Comparison of ENCODE assay signal across 20 mouse cellular contexts in genomic region chr11:76821353-76821752, GRCm38 (mm10). TPM values are rescaled to one million over a fixed set of nuclear protein-coding genes. Genes with fewer than 3 reads are reported as not detected.
A peak's percentile ranks its signal among the peaks of the same experiment; 100 is the strongest.
DNase-seq lines count a peak whose midpoint lies in the region; ATAC-seq and TF ChIP-seq lines count a peak whose summit lies in the region.
"Had no signal": no experiment of that assay in that cellular context is flagged by ENCODE, and none has a peak within 500 bp of the region (broad histone marks: within the 10 kb centered on the region; RNA-seq: fewer than 3 reads in every experiment).

No protein-coding gene starts in this region.

- WGBS in liver, embryonic 12.5 days (ENCODE audit: insufficient replicate concordance), result 37% methylated on average over 3 of the region's 3 CpGs
- WGBS in liver, embryonic 16.5 days (ENCODE audit: insufficient replicate concordance), result 29% methylated on average over 3 of the region's 3 CpGs
- 60% methylated on average over 3 of the region's 3 CpGs for WGBS in stomach, embryonic 16.5 days
- 84% methylated on average over 3 of the region's 3 CpGs for WGBS in kidney, embryonic 15.5 days
- 84% methylated on average over 3 of the region's 3 CpGs for WGBS in forebrain, embryonic 11.5 days

- H3K4me2 ChIP-seq in liver, embryonic 12.5 days, result 0 out of 2 replicates have a peak overlapping the region, but pooled peaks have one; percentile 10
- no peak overlapping the region for H3K4me2 ChIP-seq in liver, embryonic 16.5 days (ENCODE audit: low read depth, low read length)
- no peak overlapping the region for H3K4me2 ChIP-seq in stomach, embryonic 16.5 days (ENCODE audit: low read depth, low read length)
- H3K4me2 ChIP-seq in kidney, embryonic 15.5 days, result no peak overlapping the region
- no peak overlapping the region for H3K4me2 ChIP-seq in forebrain, embryonic 11.5 days (ENCODE audit: low read depth, low read length, severe bottlenecking)
- H3K4me2 ChIP-seq: heart, embryonic 12.5 days had no signal

- ATAC-seq in liver, embryonic 12.5 days, result peak; percentile 87
- peak; percentile 80 for ATAC-seq in liver, embryonic 16.5 days (ENCODE audit: low read depth)
- ATAC-seq in stomach, embryonic 16.5 days (ENCODE audit: insufficient read depth, low FRiP score), result peak; percentile 70; the same call in 1 of the 2 replicates
- no peak for ATAC-seq in cerebellum, adult (ENCODE audit: insufficient number of reproducible peaks, low FRiP score, low TSS enrichment)
- ATAC-seq in kidney, embryonic 15.5 days (replicated peaks; ENCODE audit: low FRiP score), result no peak
- ATAC-seq in activated CD4-positive, CD25-positive, alpha-beta regulatory T cell, adult 4 months, result no peak
- no peak for ATAC-seq in forebrain, embryonic 11.5 days (replicated peaks; ENCODE audit: low FRiP score)
- ATAC-seq: CD4-positive, CD25-positive, alpha-beta regulatory T cell, adult 4 months; forebrain, embryonic 14.5 days; hindbrain, embryonic 16.5 days; Patski had no signal

- H3K79me2 ChIP-seq in MEL (ENCODE audit: control insufficient read depth, insufficient read depth, low read length, poor library complexity), result no peaks in the 10 kb centered on the region

- peaks cover 7 to 9% of the 10 kb centered on the region in 2 experiments; a peak in 3 of 4 replicates for H3K4me1 ChIP-seq in MEL (ENCODE audit: control insufficient read depth in 1 of 2, insufficient read depth in 2 of 2, low read length in 2 of 2)
- H3K4me1 ChIP-seq in liver, embryonic 12.5 days, result peaks cover 32% of the 10 kb centered on the region
- H3K4me1 ChIP-seq in liver, embryonic 16.5 days (ENCODE audit: control insufficient read depth, low read depth, low read length), result peaks cover 4% of the 10 kb centered on the region
- H3K4me1 ChIP-seq in stomach, embryonic 16.5 days (ENCODE audit: control insufficient read depth, insufficient read depth, low read length), result peaks cover 18% of the 10 kb centered on the region
- peaks cover 26% of the 10 kb centered on the region for H3K4me1 ChIP-seq in kidney, embryonic 15.5 days
- no peaks in the 10 kb centered on the region for H3K4me1 ChIP-seq in forebrain, embryonic 11.5 days (replicated peaks; ENCODE audit: control insufficient read depth, insufficient read depth, low read length)

- H3K27ac ChIP-seq in MEL (ENCODE audit: control insufficient read depth, low read depth, low read length), result no peak overlapping the region
- no peak overlapping the region for H3K27ac ChIP-seq in liver, embryonic 12.5 days
- H3K27ac ChIP-seq in liver, embryonic 16.5 days (ENCODE audit: low read length), result no peak overlapping the region
- H3K27ac ChIP-seq in stomach, embryonic 16.5 days (ENCODE audit: low read length), result peak overlapping the region; percentile 70
- no peak overlapping the region for H3K27ac ChIP-seq in kidney, embryonic 15.5 days
- H3K27ac ChIP-seq in forebrain, embryonic 11.5 days (ENCODE audit: low read depth, low read length), result no peak overlapping the region
- H3K27ac ChIP-seq: embryonic facial prominence, embryonic 10.5 days; gastrocnemius, adult 2 months had no signal

- TF ChIP-seq RAD21 in MEL (IDR thresholded peaks at IDR 0.05; ENCODE audit: low read depth, low read length), result no peak

- TF ChIP-seq CTCF in MEL (IDR thresholded peaks at IDR 0.05 in 2 of 3, conservative IDR thresholded peaks at IDR 0.05 in 1 of 3; ENCODE audit: control insufficient read depth in 1 of 3, insufficient read depth in 1 of 3, low read depth in 2 of 3, low read length in 3 of 3, poor library complexity in 1 of 3, severe bottlenecking in 1 of 3), result no peak

- H3K27me3 ChIP-seq in MEL (ENCODE audit: control insufficient read depth in 1 of 2, insufficient read depth in 2 of 2, low read length in 2 of 2), result no peaks in the 10 kb centered on the region
- H3K27me3 ChIP-seq in liver, embryonic 12.5 days (replicated peaks), result no peaks in the 10 kb centered on the region
- no peaks in the 10 kb centered on the region for H3K27me3 ChIP-seq in liver, embryonic 16.5 days (ENCODE audit: control insufficient read depth, insufficient read depth, low read depth, low read length)
- H3K27me3 ChIP-seq in stomach, embryonic 16.5 days (ENCODE audit: control insufficient read depth, insufficient read depth, low read length), result no peaks in the 10 kb centered on the region
- H3K27me3 ChIP-seq in kidney, embryonic 15.5 days, result no peaks in the 10 kb centered on the region
- H3K27me3 ChIP-seq in forebrain, embryonic 11.5 days (ENCODE audit: control insufficient read depth, insufficient read depth, low read length), result no peaks in the 10 kb centered on the region
- H3K27me3 ChIP-seq: heart, embryonic 12.5 days; Patski had no signal

- no peak for TF ChIP-seq EP300 in MEL (IDR thresholded peaks at IDR 0.05; ENCODE audit: low read depth in 1 of 2, low read length in 2 of 2)

- H3K9me3 ChIP-seq in MEL (replicated peaks; ENCODE audit: insufficient read depth, low read length), result no peaks in the 10 kb centered on the region
- no peaks in the 10 kb centered on the region for H3K9me3 ChIP-seq in liver, embryonic 12.5 days (replicated peaks)
- no peaks in the 10 kb centered on the region for H3K9me3 ChIP-seq in liver, embryonic 16.5 days (replicated peaks; ENCODE audit: control insufficient read depth, low read length)
- H3K9me3 ChIP-seq in stomach, embryonic 16.5 days (replicated peaks; ENCODE audit: control insufficient read depth, low read length), result no peaks in the 10 kb centered on the region
- H3K9me3 ChIP-seq in kidney, embryonic 15.5 days (replicated peaks), result no peaks in the 10 kb centered on the region
- no peaks in the 10 kb centered on the region for H3K9me3 ChIP-seq in forebrain, embryonic 11.5 days (ENCODE audit: control insufficient read depth, low read length)
- H3K9me3 ChIP-seq: embryonic facial prominence, embryonic 10.5 days; heart, embryonic 12.5 days had no signal

- no peak for TF ChIP-seq POLR2A in MEL (IDR thresholded peaks at IDR 0.05; ENCODE audit: control insufficient read depth in 1 of 2, insufficient read depth in 1 of 2, low read depth in 1 of 2, low read length in 2 of 2, poor library complexity in 1 of 2)

- no peak overlapping the region for H3K4me3 ChIP-seq in MEL (ENCODE audit: control insufficient read depth in 1 of 2, insufficient read depth in 1 of 2, low read depth in 2 of 2, low read length in 2 of 2)
- H3K4me3 ChIP-seq in liver, embryonic 12.5 days, result no peak overlapping the region
- H3K4me3 ChIP-seq in liver, embryonic 16.5 days (ENCODE audit: low read depth, low read length), result no peak overlapping the region
- H3K4me3 ChIP-seq in stomach, embryonic 16.5 days (replicated peaks; ENCODE audit: low read length), result no peak overlapping the region
- no peak overlapping the region for H3K4me3 ChIP-seq in kidney, embryonic 15.5 days (replicated peaks)
- H3K4me3 ChIP-seq in forebrain, embryonic 11.5 days (ENCODE audit: low read depth, low read length), result no peak overlapping the region
- H3K4me3 ChIP-seq: embryonic facial prominence, embryonic 10.5 days; gastrocnemius, adult 2 months; heart, embryonic 12.5 days had no signal

- peak; percentile 42 for DNase-seq in MEL (ENCODE audit: low read depth, low spot score)
- no peak for DNase-seq in forebrain, embryonic 11.5 days (ENCODE audit: low spot score)
- DNase-seq: adrenal gland, adult 8-10 months; cerebellum, adult 18-20 months; cerebellum, adult 9-11 months; gastrocnemius, adult 2 months; gastrocnemius, postnatal 25 days; heart, postnatal 36 days had no signal

- peaks cover 0 to 2% of the 10 kb centered on the region in 2 experiments; a peak in 1 of 4 replicates for H3K36me3 ChIP-seq in MEL (ENCODE audit: control insufficient read depth in 1 of 2, insufficient read depth in 2 of 2, low read length in 2 of 2)
- no peaks in the 10 kb centered on the region; the same call in 1 of the 2 replicates for H3K36me3 ChIP-seq in liver, embryonic 12.5 days
- no peaks in the 10 kb centered on the region for H3K36me3 ChIP-seq in liver, embryonic 16.5 days (ENCODE audit: control insufficient read depth, insufficient read depth)
- H3K36me3 ChIP-seq in stomach, embryonic 16.5 days (ENCODE audit: control insufficient read depth, insufficient read depth, low read length), result no peaks in the 10 kb centered on the region
- 0 out of 2 replicates have a peak, but pooled peaks cover 3% of the 10 kb centered on the region for H3K36me3 ChIP-seq in kidney, embryonic 15.5 days
- H3K36me3 ChIP-seq in forebrain, embryonic 11.5 days (ENCODE audit: control insufficient read depth, insufficient read depth, low read length), result no peaks in the 10 kb centered on the region
- H3K36me3 ChIP-seq: embryonic facial prominence, embryonic 10.5 days had no signal

- H3K9ac ChIP-seq in MEL (ENCODE audit: control insufficient read depth, low read depth, low read length, poor library complexity, severe bottlenecking), result no peak overlapping the region
- no peak overlapping the region for H3K9ac ChIP-seq in liver, embryonic 12.5 days
- H3K9ac ChIP-seq in liver, embryonic 16.5 days (ENCODE audit: low read depth, low read length), result no peak overlapping the region
- H3K9ac ChIP-seq in stomach, embryonic 16.5 days (ENCODE audit: low read length), result no peak overlapping the region
- no peak overlapping the region for H3K9ac ChIP-seq in kidney, embryonic 15.5 days
- H3K9ac ChIP-seq in forebrain, embryonic 11.5 days (ENCODE audit: low read length), result no peak overlapping the region
- H3K9ac ChIP-seq: heart, embryonic 12.5 days had no signal

RNA-seq across cellular contexts. Expression of gene Cpd, which starts 25.5 kb away (rescaled TPM):
- 9.1 and 14.6 TPM in 2 replicates for total RNA-seq in MEL (2012; rRNA removed)
- 1 to 10 TPM in 1 of 2 experiments, not detected in 1; 7.5 TPM for polyA plus RNA-seq in MEL (2012; ENCODE audit: insufficient read depth in 1 of 2, insufficient read length in 2 of 2, low read depth in 1 of 2, low replicate concordance in 2 of 2, missing spikeins in 1 of 2)
- 10.5 and 11.3 TPM in 2 replicates for polyA plus RNA-seq in liver, embryonic 12.5 days (2016; fragmentation: Nextera tagmentation; extraction: Ambion mirVana)
- 3.0 and 3.3 TPM in 2 replicates for polyA plus RNA-seq in liver, embryonic 16.5 days (2015; fragmentation: Nextera tagmentation; extraction: Ambion mirVana)
- 10.2 and 10.5 TPM in 2 replicates for polyA plus RNA-seq in stomach, embryonic 16.5 days (2015; fragmentation: Nextera tagmentation; extraction: Ambion mirVana)
- 16.8 and 17.5 TPM in 2 replicates for polyA plus RNA-seq in kidney, embryonic 15.5 days (2015; fragmentation: Nextera tagmentation; extraction: Ambion mirVana)
- polyA plus RNA-seq in activated CD4-positive, CD25-positive, alpha-beta regulatory T cell, adult 4 months (2017; shearing (Covaris generic)), result 1 to 10 TPM; 4.8 to 6.1 TPM
- polyA plus RNA-seq in forebrain, embryonic 11.5 days (2014; fragmentation: Nextera tagmentation; extraction: Ambion mirVana), result 14.3 and 15.6 TPM in 2 replicates

RNA-seq across cellular contexts. Expression of gene Gosr1, which starts 58.0 kb away (rescaled TPM):
- total RNA-seq in MEL (2012; rRNA removed), result 18.3 and 23.1 TPM in 2 replicates
- 10 to 100 TPM in 1 of 2 experiments, not detected in 1; 25.8 TPM for polyA plus RNA-seq in MEL (2012; ENCODE audit: insufficient read depth in 1 of 2, insufficient read length in 2 of 2, low read depth in 1 of 2, low replicate concordance in 2 of 2, missing spikeins in 1 of 2)
- 13.2 and 15.2 TPM in 2 replicates for polyA plus RNA-seq in liver, embryonic 12.5 days (2016; fragmentation: Nextera tagmentation; extraction: Ambion mirVana)
- polyA plus RNA-seq in liver, embryonic 16.5 days (2015; fragmentation: Nextera tagmentation; extraction: Ambion mirVana), result 10.6 and 14.4 TPM in 2 replicates
- 26.4 and 30.0 TPM in 2 replicates for polyA plus RNA-seq in stomach, embryonic 16.5 days (2015; fragmentation: Nextera tagmentation; extraction: Ambion mirVana)
- 26.3 and 31.9 TPM in 2 replicates for polyA plus RNA-seq in kidney, embryonic 15.5 days (2015; fragmentation: Nextera tagmentation; extraction: Ambion mirVana)
- polyA plus RNA-seq in activated CD4-positive, CD25-positive, alpha-beta regulatory T cell, adult 4 months (2017; shearing (Covaris generic)), result 10 to 100 TPM; 37.2 to 40.2 TPM
- 26.5 and 27.2 TPM in 2 replicates for polyA plus RNA-seq in forebrain, embryonic 11.5 days (2014; fragmentation: Nextera tagmentation; extraction: Ambion mirVana)

Comparison
In these comparisons a context has a peak if more than half of its experiments do, and no peak if none do; other contexts are left out.
1. ATAC-seq: peak in liver, embryonic 12.5 days (single experiment), liver, embryonic 16.5 days (single experiment) and stomach, embryonic 16.5 days (single experiment); none in cerebellum, adult (single experiment), kidney, embryonic 15.5 days (single experiment), activated CD4-positive, CD25-positive, alpha-beta regulatory T cell, adult 4 months (single experiment) and forebrain, embryonic 11.5 days (single experiment).